8 mouse cellular contexts compared by ENCODE assay signal in genomic region chr16:32099638-32100150, GRCm38 (mm10). TPM values are rescaled to one million over a fixed set of nuclear protein-coding genes. Genes with fewer than 3 reads are reported as not detected.
DNase-seq lines count a peak whose midpoint lies in the region; ATAC-seq and TF ChIP-seq lines count a peak whose summit lies in the region.

TSS of gene Pigx (minus strand) at chr16:32099740.
TSS of gene Cep19 (plus strand) at chr16:32099800.

- TF ChIP-seq CTCF in layer of hippocampus, adult 2 months (conservative IDR thresholded peaks at IDR 0.05) = no peak
- TF ChIP-seq CTCF in lung, embryonic 14.5 days (IDR thresholded peaks at IDR 0.05; ENCODE audit: low read depth) = no peak
- TF ChIP-seq CTCF in olfactory bulb, adult 2 months (IDR thresholded peaks at IDR 0.05; ENCODE audit: insufficient read depth, low read depth, low read length) = no peak
- TF ChIP-seq CTCF in thymus, adult 2 months (IDR thresholded peaks at IDR 0.05; ENCODE audit: borderline replicate concordance, control insufficient read depth, extremely low read depth, insufficient read depth, low read length, poor library complexity) = 0 out of 2 replicates have a peak, but pooled peaks have one; percentile 12

- peak within 1 kb of the TSS; percentile 77 for H3K27ac ChIP-seq in forebrain, embryonic 15.5 days (replicated peaks)
- H3K27ac ChIP-seq in layer of hippocampus, adult 2 months = peak within 1 kb of the TSS; percentile 96
- peak within 1 kb of the TSS; percentile 86 for H3K27ac ChIP-seq in lung, embryonic 14.5 days (ENCODE audit: low read depth)
- peak within 1 kb of the TSS; percentile 57 for H3K27ac ChIP-seq in olfactory bulb, adult 2 months (ENCODE audit: insufficient read depth, low read depth, low read length)
- peak within 1 kb of the TSS; percentile 71 for H3K27ac ChIP-seq in thymus, adult 2 months (ENCODE audit: control insufficient read depth, insufficient read depth, low read length)

- WGBS in forebrain, embryonic 15.5 days = 0% methylated on average over 34 of the region's 34 CpGs
- under 1% methylated on average over 34 of the region's 34 CpGs for WGBS in lung, embryonic 14.5 days
- WGBS in olfactory bulb, adult 2 months = under 1% methylated on average over 34 of the region's 34 CpGs
- WGBS in thymus, adult 2 months = under 1% methylated on average over 34 of the region's 34 CpGs

- H3K4me3 ChIP-seq in forebrain, embryonic 15.5 days = peak within 1 kb of the TSS; percentile 96
- peak within 1 kb of the TSS; percentile 90 for H3K4me3 ChIP-seq in layer of hippocampus, adult 2 months
- H3K4me3 ChIP-seq in lung, embryonic 14.5 days (ENCODE audit: low read depth, low read length) = peak within 1 kb of the TSS; percentile 88
- peak within 1 kb of the TSS; percentile 92 for H3K4me3 ChIP-seq in olfactory bulb, adult 2 months (ENCODE audit: insufficient read depth, low read depth, low read length)
- peak within 1 kb of the TSS; percentile 90 for H3K4me3 ChIP-seq in thymus, adult 2 months (ENCODE audit: control insufficient read depth, insufficient read depth, low read length)

- ATAC-seq in forebrain, embryonic 15.5 days (replicated peaks) = peak; percentile 97
- peak; percentile 97 for ATAC-seq in lung, embryonic 14.5 days (ENCODE audit: insufficient read depth)

- H3K9me3 ChIP-seq in forebrain, embryonic 15.5 days = no peaks in the 10 kb centered on the region
- H3K9me3 ChIP-seq in lung, embryonic 14.5 days (ENCODE audit: low read depth, low read length) = no peaks in the 10 kb centered on the region

- DNase-seq in ES-CJ7 (ENCODE audit: low read depth, low spot score) = peak; percentile 91
- DNase-seq in cerebellum, adult 11 months = peak; percentile 89
- DNase-seq in heart, postnatal 36 days = peak; percentile 88 to 93
- peak; percentile 87 to 91 for DNase-seq in layer of hippocampus, adult 2 months (ENCODE audit: low spot score in 2 of 2)
- peak; percentile 96 for DNase-seq in lung, embryonic 14.5 days
- peak; percentile 88 for DNase-seq in thymus, adult 2 months

- TF ChIP-seq POLR2A in olfactory bulb, adult 2 months (IDR thresholded peaks at IDR 0.05; ENCODE audit: insufficient read depth, low read depth, low read length) = peak; percentile 59
- peak; percentile 59; the same call in 1 of the 2 replicates for TF ChIP-seq POLR2A in thymus, adult 2 months (IDR thresholded peaks at IDR 0.05; ENCODE audit: control insufficient read depth, extremely low read depth, insufficient read depth, low read length, poor library complexity)

- H3K4me1 ChIP-seq in forebrain, embryonic 15.5 days = peaks cover 19% of the 10 kb centered on the region
- H3K4me1 ChIP-seq in lung, embryonic 14.5 days (ENCODE audit: insufficient read depth) = no peaks in the 10 kb centered on the region
- H3K4me1 ChIP-seq in olfactory bulb, adult 2 months (ENCODE audit: control insufficient read depth, insufficient read depth, low read length) = peaks cover 5% of the 10 kb centered on the region; the same call in 1 of the 2 replicates
- peaks cover 4% of the 10 kb centered on the region; the same call in 1 of the 2 replicates for H3K4me1 ChIP-seq in thymus, adult 2 months (replicated peaks; ENCODE audit: control insufficient read depth, insufficient read depth, low read length)

- peaks cover 27% of the 10 kb centered on the region for H3K36me3 ChIP-seq in forebrain, embryonic 15.5 days
- H3K36me3 ChIP-seq in lung, embryonic 14.5 days (ENCODE audit: insufficient read depth) = peaks cover 18% of the 10 kb centered on the region
- peaks cover 6% of the 10 kb centered on the region; the same call in 1 of the 2 replicates for H3K36me3 ChIP-seq in thymus, adult 2 months (ENCODE audit: control insufficient read depth, insufficient read depth, low read length)

- intact Hi-C loops in heart, postnatal 36 days (cut with DNase I) = no loop called here

- peak within 1 kb of the TSS; percentile 56 for H3K4me2 ChIP-seq in forebrain, embryonic 15.5 days (replicated peaks)
- H3K4me2 ChIP-seq in lung, embryonic 14.5 days = peak within 1 kb of the TSS; percentile 85

- peak within 1 kb of the TSS; percentile 95 for H3K9ac ChIP-seq in forebrain, embryonic 15.5 days (replicated peaks)
- peak within 1 kb of the TSS; percentile 87 for H3K9ac ChIP-seq in lung, embryonic 14.5 days

- no peaks in the 10 kb centered on the region for H3K27me3 ChIP-seq in forebrain, embryonic 15.5 days
- no peaks in the 10 kb centered on the region for H3K27me3 ChIP-seq in lung, embryonic 14.5 days (ENCODE audit: insufficient read depth, low read length)
- H3K27me3 ChIP-seq in thymus, adult 2 months (ENCODE audit: control insufficient read depth, insufficient read depth, low read length) = no peaks in the 10 kb centered on the region

RNA-seq across cellular contexts. Expression of gene Pigx, which starts in this region (rescaled TPM):
- 130 TPM in 2 replicates for polyA plus RNA-seq in forebrain, embryonic 15.5 days (2015; fragmentation: Nextera tagmentation; extraction: Ambion mirVana)
- total RNA-seq in heart, postnatal 36 days (2021) = 10 to 100 TPM; 17.7 to 18.7 TPM
- total RNA-seq in layer of hippocampus, adult 2 months (2021) = 10 to 100 TPM; 24.2 to 27.3 TPM
- polyA plus RNA-seq in lung, embryonic 14.5 days (2014; fragmentation: Nextera tagmentation; extraction: Ambion mirVana) = 105 and 111 TPM in 2 replicates
- not detected in 2 replicates for polyA plus RNA-seq in olfactory bulb, adult 2 months (2012; ENCODE audit: insufficient read depth, insufficient read length, low replicate concordance, missing spikeins)
- polyA plus RNA-seq in thymus, adult 2 months (2012; rRNA removed) = 81.6 and 89.5 TPM in 2 replicates

RNA-seq across cellular contexts. Expression of gene Cep19, which starts in this region (rescaled TPM):
- polyA plus RNA-seq in forebrain, embryonic 15.5 days (2015; fragmentation: Nextera tagmentation; extraction: Ambion mirVana) = 41.7 and 45.7 TPM in 2 replicates
- total RNA-seq in heart, postnatal 36 days (2021) = 10 to 100 TPM; 10.1 to 10.5 TPM
- 10 to 100 TPM; 62.8 to 65.5 TPM for total RNA-seq in layer of hippocampus, adult 2 months (2021)
- 29.0 and 33.9 TPM in 2 replicates for polyA plus RNA-seq in lung, embryonic 14.5 days (2014; fragmentation: Nextera tagmentation; extraction: Ambion mirVana)
- 179 TPM in 1 of 2 replicates, not detected in the other for polyA plus RNA-seq in olfactory bulb, adult 2 months (2012; ENCODE audit: insufficient read depth, insufficient read length, low replicate concordance, missing spikeins)
- polyA plus RNA-seq in thymus, adult 2 months (2012; rRNA removed) = 21.4 and 21.7 TPM in 2 replicates

Comparison
In these comparisons a context has a peak if more than half of its experiments do, and no peak if none do; other contexts are left out.
1. Peak in every context shown above with its lines: DNase-seq, ATAC-seq, H3K4me3 ChIP-seq and H3K27ac ChIP-seq.
2. RNA of gene Cep19 (total RNA-seq): 62.8 to 65.5 TPM in layer of hippocampus, adult 2 months; 10.1 to 10.5 TPM in heart, postnatal 36 days; every median in the first group is over 4 times any median in the second.
3. RNA of gene Pigx (polyA plus RNA-seq): 130 TPM in forebrain, embryonic 15.5 days, 105 to 111 TPM in lung, embryonic 14.5 days and 81.6 to 89.5 TPM in thymus, adult 2 months; not detected in olfactory bulb, adult 2 months; every median in the first group is over 10 times any median in the second.